Mouse (Mus musculus) T-helper 1 cell (primary cell): ENCODE results near the gene Ptpn6.

Experiments used
- in situ Hi-C: fragments of 300-600 bp; cut with MboI, MseI; formaldehyde crosslinking; loops from one replicate; pipeline ENCODE4 v1.15.1; 2025; ENCODE audit warnings: high pct_unique_total_duplicates

Gene Ptpn6

DNA sequence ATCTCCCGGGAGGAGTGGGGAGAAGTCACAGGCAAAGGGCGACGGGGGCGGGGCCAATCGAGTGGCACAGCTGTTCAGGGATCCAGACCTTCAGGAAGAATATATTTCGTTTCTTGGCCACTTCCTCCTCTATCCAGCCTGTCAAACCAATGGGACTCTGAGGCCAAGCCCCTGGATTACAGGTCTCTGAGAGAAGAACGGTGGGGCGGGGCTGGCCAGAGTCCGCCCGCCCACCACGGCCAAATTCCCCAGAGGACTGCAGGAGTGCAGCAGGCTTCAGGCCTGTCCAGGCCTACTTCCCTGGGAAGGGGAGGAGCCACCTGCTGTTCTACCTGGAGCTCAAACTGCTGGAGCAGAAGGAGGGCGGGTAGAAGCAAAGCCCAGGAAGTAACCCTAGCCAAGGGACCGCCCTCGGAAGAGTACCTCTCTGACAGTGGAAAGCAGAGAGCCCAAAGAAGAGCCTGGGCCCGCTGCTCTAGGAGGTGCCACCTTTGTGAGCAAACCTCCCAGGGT, at the start of gene Ptpn6:
TSS of gene Ptpn6 (minus strand) at position 204 of the 513 bp plus-strand sequence.
- in situ Hi-C loops: no loop called here

DNA sequence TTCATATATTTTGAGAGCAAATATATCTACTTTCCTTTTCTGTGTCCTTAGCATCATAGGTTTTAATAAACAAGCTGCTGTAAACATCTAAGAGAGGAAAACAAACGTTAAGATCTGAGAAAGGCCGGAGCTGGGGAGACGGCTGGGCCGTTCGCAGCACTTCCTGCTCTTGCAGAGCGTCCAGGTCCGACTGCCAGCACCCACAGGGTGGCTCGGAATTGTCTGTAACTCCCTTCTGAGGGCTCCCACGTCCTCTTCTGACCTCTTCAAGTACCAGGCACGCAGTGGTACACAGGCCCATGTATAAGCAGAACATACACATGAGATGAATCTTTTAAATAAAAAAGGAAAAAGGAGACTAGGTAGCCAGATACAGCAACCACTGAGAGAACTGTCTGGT, 49.2 kb upstream of the Ptpn6 start:
- in situ Hi-C loops: no loop called here

- in situ Hi-C loops: no loop called here
Measured at GRCm38 (mm10) chr6:124786756-124787420, 48.4 kb upstream of the Ptpn6 start.

DNA sequence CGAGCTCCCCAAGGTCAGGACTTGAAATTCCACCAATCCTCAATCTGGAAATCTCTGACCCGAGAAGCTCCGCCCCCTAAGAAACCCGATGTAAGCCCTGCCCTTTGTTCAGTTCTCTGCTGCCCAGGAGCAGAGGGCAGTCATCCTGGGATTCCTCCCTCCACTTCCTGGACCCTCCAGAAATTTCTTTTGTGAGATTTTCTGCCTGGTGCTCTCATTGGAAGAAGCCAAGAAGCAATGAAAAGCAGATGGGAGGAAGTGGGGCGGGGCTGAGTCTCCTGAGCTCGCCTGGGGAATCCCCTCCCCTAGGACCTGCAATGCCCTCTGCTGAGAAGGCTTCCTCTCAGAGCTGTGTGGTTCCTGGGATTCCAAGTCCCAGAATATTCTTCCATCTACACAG, 43.9 kb upstream of the Ptpn6 start:
- in situ Hi-C loops: no loop called here

DNA sequence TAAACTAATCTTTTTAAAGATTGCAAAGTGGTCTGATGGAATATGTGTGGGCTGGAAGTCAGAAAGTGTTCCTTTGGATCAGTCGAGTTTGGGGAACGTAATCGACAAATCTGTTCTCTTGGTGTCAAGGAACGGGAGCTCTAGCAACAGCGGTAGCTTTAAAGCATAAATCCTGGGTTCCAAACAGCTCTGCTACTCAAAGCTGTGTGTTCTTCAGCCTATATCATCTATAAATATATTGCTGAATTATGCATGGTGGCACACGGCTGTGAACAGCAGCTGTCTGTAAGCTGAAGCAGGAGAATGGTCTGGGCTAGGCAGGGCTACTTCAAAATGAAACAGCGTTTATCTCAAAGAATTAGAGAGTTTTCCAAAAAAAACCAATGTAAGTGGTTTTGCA, 42.4 kb upstream of the Ptpn6 start:
- in situ Hi-C loops: no loop called here

GRCm38 (mm10) chr6:124779984-124780416, 41.5 kb upstream of the Ptpn6 start:
- in situ Hi-C loops: no loop called here

DNA sequence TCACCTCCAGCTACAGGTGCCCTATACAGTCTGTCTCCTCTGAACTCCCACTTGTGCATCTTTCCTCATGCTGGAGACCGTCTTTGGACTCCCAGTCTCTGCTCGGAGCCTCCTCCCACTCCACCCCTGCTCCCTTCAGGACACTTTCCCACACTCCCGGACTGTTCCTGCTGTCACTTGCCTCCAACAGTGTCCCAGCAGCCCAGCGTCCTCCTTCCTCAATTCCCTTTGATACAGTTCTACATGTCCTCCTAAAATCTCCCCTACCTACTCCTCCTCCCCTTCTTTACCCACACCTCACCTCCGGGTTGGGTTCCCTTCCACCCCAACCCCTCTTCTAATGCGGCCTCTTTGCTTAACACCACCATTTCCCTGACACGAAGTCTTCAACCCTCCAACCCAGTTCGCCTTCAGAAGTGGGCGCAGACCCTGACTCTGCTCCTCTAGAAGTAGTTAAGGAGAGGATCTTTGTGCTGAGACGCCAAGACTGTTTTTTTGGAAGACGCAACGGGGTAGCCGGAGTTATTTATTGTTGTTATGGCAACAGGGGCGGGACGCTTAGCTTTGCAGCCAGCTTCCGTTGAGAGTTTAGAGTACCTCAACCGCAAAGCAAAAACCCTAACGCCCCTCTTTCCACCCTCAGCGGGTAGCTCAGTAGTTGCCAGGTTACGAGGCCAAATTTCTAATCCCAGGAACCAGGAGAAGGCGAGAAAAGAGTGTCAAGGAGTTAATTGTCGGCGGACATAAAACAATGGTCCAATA, 40.9 kb upstream of the Ptpn6 start, which contains the start of gene Lrrc23:
TSS of gene Lrrc23 (minus strand) at position 506 of the 762 bp plus-strand sequence.
- in situ Hi-C loops: no loop called here

- in situ Hi-C loops: no loop called here
Measured at GRCm38 (mm10) chr6:124770511-124770910, 32.0 kb upstream of the Ptpn6 start.

GRCm38 (mm10) chr6:124770013-124770412, 31.5 kb upstream of the Ptpn6 start:
- in situ Hi-C loops: no loop called here

DNA sequence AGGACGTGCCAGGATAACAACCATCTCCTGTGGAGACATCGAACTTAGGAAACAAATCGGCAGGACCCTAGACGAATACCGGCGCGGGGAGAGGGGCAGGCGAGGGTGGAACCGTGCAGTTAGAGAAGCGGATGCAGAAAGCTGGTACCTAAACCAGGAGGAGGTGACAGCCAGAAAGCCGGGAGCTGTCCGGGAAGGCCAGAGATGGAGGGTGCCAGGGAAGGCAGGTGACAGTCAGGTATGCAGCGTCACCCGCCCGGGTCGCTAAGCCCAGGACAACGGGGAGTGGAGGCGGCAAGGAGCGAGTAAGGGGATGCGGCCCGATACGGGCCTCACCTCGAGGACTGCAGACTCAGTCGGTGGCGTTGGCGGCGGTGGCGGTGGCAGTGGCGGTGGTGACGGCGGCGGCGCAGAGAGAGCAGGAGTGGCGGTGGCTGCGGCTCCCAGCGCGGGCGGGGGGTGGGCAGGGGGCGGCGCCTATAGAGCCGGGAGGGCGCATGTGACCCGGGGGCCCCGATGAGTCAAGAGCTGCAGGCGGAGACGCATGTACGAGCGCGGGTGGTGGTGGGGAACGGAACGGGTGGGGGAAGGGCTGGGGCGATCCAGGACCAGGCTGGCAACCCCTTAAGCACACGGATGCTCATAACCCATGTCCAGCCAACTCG, 30.7 kb upstream of the Ptpn6 start, which contains the start of gene Eno2:
TSS of gene Eno2 (minus strand) at position 573 of the 665 bp plus-strand sequence.
- in situ Hi-C loops: loop anchor here (10.0 kb wide), 1 partner anchor 264 kb away; no protein-coding TSS in a partner anchor

GRCm38 (mm10) chr6:124768704-124769044, 30.2 kb upstream of the Ptpn6 start:
- in situ Hi-C loops: loop anchor here (10.0 kb wide), 1 partner anchor 264 kb away; no protein-coding TSS in a partner anchor

- in situ Hi-C loops: loop anchor here (10.0 kb wide), 1 partner anchor 263 kb away; no protein-coding TSS in a partner anchor
Measured at GRCm38 (mm10) chr6:124767920-124768703, 29.6 kb upstream of the Ptpn6 start.

DNA sequence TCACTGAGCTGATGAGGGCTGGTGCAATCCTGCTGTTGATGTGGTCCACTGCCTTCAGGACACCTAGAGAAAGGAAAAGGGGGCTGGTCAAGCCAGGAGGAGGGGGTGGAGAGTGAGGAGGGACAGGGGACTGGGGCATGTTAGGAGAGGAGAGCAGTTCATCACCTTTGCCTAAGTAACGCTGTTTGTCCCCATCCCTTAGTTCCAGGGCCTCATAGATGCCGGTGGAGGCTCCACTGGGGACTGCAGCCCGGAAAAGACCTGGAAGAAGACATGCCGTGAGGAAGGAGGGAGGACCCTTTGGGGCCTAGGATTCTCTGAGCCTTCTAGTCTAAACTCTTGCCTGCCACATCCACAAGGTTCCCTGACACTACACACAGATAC, 29.0 kb upstream of the Ptpn6 start:
- in situ Hi-C loops: loop anchor here (10.0 kb wide), 1 partner anchor 263 kb away; no protein-coding TSS in a partner anchor

DNA sequence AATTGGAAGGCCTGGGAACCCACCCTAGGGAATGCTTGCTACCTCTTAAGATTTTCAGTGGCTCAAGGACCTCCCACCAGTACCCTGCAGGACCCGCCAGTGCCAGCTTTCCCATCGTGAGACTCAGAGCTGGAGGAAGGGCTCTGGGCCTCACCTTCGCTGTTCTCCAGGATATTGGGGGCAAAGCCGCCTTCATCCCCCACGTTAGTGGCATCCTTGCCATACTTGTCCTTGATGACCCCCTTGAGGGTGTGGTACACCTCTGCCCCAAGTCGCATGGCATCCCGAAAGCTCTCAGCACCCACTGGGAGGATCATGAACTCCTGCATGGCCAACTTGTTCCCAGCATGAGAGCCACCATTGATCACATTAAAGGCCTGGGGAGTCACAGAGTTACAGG, 27.4 kb upstream of the Ptpn6 start:
- in situ Hi-C loops: loop anchor here (10.0 kb wide), 1 partner anchor 261 kb away; no protein-coding TSS in a partner anchor

DNA sequence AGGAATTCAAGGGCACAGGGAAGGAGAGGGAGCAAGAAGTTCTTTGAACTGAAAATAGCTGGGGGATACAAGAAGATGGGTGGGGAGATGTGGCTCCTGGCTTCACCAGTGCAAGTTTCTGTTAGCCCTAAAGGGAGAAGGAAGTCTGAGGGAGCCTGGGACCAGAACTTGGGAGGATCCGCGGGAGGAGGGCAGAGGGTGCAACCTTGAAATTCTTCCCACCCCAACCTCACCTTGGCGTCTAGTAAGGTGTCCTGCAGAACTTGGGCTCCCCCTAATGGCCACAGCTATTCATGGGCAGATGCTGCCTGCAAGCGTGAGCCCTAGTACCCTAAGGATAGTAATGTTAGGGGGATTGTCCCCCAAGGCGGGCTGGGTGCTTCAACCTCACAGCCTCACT, 20.7 kb upstream of the Ptpn6 start:
- in situ Hi-C loops: no loop called here

DNA sequence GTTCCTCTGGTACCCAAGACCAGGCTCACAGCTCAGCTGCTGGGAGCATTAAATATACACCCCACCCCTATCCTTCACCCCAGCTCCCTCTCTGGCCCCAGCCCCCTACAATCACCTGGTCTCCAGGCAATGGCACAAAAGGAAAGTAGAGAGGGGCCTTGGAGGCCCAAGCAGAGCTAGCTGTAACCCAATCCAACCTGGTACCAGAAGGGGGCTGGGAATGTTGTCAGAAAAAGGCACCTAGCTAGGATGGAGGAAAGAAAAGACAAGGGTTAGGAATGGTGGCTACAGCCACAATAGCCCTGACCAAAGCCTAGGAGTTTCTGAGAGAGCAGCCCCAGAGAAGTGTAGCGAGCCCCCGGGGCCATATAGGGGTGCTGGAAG, 20.3 kb upstream of the Ptpn6 start:
- in situ Hi-C loops: no loop called here

DNA sequence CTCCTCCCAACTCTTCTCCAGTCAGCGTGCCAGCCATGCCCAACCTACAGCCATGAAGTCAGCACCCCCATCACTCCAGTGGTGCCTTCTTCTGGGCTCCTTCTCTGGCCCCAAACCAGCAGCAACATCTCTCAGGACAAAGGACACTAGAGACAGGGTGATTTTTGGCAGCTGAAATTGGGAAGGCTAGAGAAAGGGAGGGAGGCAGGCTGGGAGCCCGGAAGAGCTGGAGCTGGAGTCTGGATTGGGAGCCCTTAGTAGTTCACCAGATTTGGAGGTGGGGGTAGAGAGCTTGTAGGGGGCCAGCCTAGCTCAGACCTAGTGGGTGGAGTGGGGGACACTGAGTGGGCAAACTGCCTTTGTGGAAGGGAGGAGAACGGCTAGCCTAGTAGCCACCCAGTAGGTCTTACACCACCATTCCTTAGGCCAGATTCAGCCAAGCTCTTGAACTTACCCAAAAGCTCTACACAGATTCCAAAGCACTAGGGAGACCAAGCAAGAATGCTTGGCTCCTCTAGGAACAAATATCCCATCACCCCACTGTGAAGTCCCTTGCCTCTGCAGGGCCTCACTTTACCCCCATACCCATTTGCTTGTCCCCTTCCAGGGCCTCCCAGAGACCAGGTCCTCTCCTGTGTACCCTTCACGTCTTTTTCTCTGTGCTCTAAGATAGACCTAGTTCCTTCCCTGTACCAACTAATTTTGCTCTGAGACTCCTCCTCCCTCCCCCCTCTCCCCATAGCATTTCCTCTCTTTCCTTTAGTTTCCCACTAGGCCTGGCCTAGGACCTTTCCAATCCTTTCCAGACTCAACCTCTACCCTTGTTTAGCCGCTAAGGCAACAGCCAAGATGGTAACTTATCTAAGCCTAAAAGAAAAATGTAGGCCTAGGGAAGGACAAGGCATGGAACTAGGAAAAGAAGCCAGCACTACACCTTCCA, 19.7 kb upstream of the Ptpn6 start:
- in situ Hi-C loops: no loop called here

- in situ Hi-C loops: no loop called here
Measured at GRCm38 (mm10) chr6:124757351-124757880, 18.9 kb upstream of the Ptpn6 start.

DNA sequence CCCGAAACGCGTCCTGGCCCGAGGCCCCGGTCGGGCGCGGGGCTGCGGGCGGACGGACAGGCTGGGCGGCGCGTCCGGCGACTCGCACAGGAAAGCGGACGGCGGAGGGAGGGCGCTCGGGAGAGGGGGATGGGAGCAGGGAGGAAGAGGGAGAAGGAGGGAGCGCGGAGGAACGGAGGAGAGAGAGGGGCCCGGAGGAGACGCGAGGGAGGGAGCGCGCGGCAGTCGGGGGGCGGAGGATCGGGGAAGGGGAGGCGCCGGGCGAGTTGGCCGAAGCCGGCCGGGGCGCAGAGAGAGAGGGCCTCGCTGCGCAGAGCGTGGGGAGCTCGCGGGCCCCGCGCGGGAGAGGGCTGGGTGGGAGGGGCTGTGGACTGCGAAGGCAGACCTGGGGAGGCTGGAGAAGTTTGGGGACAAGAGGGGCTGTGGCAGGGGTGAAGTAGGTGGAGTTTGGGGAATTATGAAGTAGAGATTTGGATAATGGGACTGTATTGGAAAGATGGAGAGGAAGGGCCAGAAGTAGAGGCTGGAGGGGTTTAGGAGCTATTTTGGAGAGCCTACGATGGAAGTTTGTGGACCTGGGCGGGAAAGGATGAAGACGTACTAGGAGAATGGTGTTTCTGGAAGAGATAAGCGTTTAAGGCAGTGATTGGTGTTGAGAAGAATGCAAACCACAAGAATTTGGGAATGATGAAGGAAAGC, 18.3 kb upstream of the Ptpn6 start:
- in situ Hi-C loops: no loop called here
